Mouse (Mus musculus): ENCODE results near the gene Lrrc8c. TPM values are rescaled to one million over a fixed set of nuclear protein-coding genes. Genes with fewer than 3 reads are reported as not detected.

Lrrc8c gene
- total and polyA plus RNA-seq, 2 experiments from 2014 or later: 6.9 to 11.5 TPM

GRCm38 (mm10) chr5:105613002-105613401 is 93.8 kb downstream of the Lrrc8c start:
- DNase-seq: no peak
- no peaks in the 10 kb centered on the region for H3K9me3 ChIP-seq (ENCODE audit: low read length)
- H3K36me3 ChIP-seq (ENCODE audit: insufficient read depth): peaks cover 3% of the 10 kb centered on the region; the same call in 1 of the 2 replicates
- 55% methylated on average over 9 of the region's 9 CpGs for WGBS
- no peak overlapping the region for H3K4me2 ChIP-seq (ENCODE audit: low read depth)
- no peak for ATAC-seq
- no peak for TF ChIP-seq CTCF (IDR thresholded peaks at IDR 0.05; ENCODE audit: low read depth)
- no peaks in the 10 kb centered on the region for H3K4me1 ChIP-seq (ENCODE audit: insufficient read depth)
- no peak overlapping the region for H3K4me3 ChIP-seq (ENCODE audit: low read depth, low read length)
- H3K27me3 ChIP-seq (ENCODE audit: insufficient read depth, low read length): no peaks in the 10 kb centered on the region
- no peak overlapping the region for H3K9ac ChIP-seq
- no peak overlapping the region for H3K27ac ChIP-seq (ENCODE audit: low read depth, low read length)

GRCm38 (mm10) chr5:105614000-105614399 is 94.8 kb downstream of the Lrrc8c start:
- DNase-seq (no peak), ATAC-seq (no peak)
- Histone ChIP-seq H3K4me3 (ENCODE audit: low read depth, low read length) (no peak overlapping the region), H3K9ac (no peak overlapping the region), H3K4me2 (ENCODE audit: low read depth) (no peak overlapping the region), H3K4me1 (ENCODE audit: insufficient read depth) (no peaks in the 10 kb centered on the region), H3K36me3 (ENCODE audit: insufficient read depth) (no peaks in the 10 kb centered on the region), H3K27ac (ENCODE audit: low read depth, low read length) (no peak overlapping the region), H3K27me3 (ENCODE audit: insufficient read depth, low read length) (no peaks in the 10 kb centered on the region), H3K9me3 (ENCODE audit: low read length) (no peaks in the 10 kb centered on the region)
- no peak for TF ChIP-seq CTCF (IDR thresholded peaks at IDR 0.05; ENCODE audit: low read depth)
- 35% methylated on average over 5 of the region's 5 CpGs for WGBS

- H3K4me1 ChIP-seq (ENCODE audit: insufficient read depth): no peaks in the 10 kb centered on the region
- no peak overlapping the region for H3K27ac ChIP-seq (ENCODE audit: low read depth, low read length)
- no peaks in the 10 kb centered on the region for H3K9me3 ChIP-seq (ENCODE audit: low read length)
- DNase-seq (no peak), ATAC-seq (no peak)
- H3K9ac ChIP-seq: no peak overlapping the region
- no peak overlapping the region for H3K4me2 ChIP-seq (ENCODE audit: low read depth)
- H3K36me3 ChIP-seq (ENCODE audit: insufficient read depth): no peaks in the 10 kb centered on the region
- no peaks in the 10 kb centered on the region for H3K27me3 ChIP-seq (ENCODE audit: insufficient read depth, low read length)
- no peak overlapping the region for H3K4me3 ChIP-seq (ENCODE audit: low read depth, low read length)
- WGBS: 78% methylated on average over 9 of the region's 9 CpGs
- no peak for TF ChIP-seq CTCF (IDR thresholded peaks at IDR 0.05; ENCODE audit: low read depth)
Measured at GRCm38 (mm10) chr5:105614682-105615434, 95.7 kb downstream of the Lrrc8c start.

GRCm38 (mm10) chr5:105615871-105616454 is 96.8 kb downstream of the Lrrc8c start:
- Histone ChIP-seq H3K4me3 (ENCODE audit: low read depth, low read length) (no peak overlapping the region), H3K27me3 (ENCODE audit: insufficient read depth, low read length) (no peaks in the 10 kb centered on the region), H3K9ac (no peak overlapping the region), H3K27ac (ENCODE audit: low read depth, low read length) (no peak overlapping the region), H3K9me3 (ENCODE audit: low read length) (no peaks in the 10 kb centered on the region), H3K4me2 (ENCODE audit: low read depth) (no peak overlapping the region), H3K36me3 (ENCODE audit: insufficient read depth) (no peaks in the 10 kb centered on the region), H3K4me1 (ENCODE audit: insufficient read depth) (no peaks in the 10 kb centered on the region)
- DNase-seq (no peak), ATAC-seq (no peak)
- TF ChIP-seq CTCF (IDR thresholded peaks at IDR 0.05; ENCODE audit: low read depth): no peak
- 67% methylated on average over 7 of the region's 7 CpGs for WGBS

GRCm38 (mm10) chr5:105616538-105616937 is 97.3 kb downstream of the Lrrc8c start:
- no peak for TF ChIP-seq CTCF (IDR thresholded peaks at IDR 0.05; ENCODE audit: low read depth)
- Histone ChIP-seq H3K4me1 (ENCODE audit: insufficient read depth) (no peaks in the 10 kb centered on the region), H3K36me3 (ENCODE audit: insufficient read depth) (no peaks in the 10 kb centered on the region), H3K9me3 (ENCODE audit: low read length) (no peaks in the 10 kb centered on the region), H3K4me2 (ENCODE audit: low read depth) (no peak overlapping the region), H3K27ac (ENCODE audit: low read depth, low read length) (no peak overlapping the region), H3K4me3 (ENCODE audit: low read depth, low read length) (no peak overlapping the region), H3K9ac (no peak overlapping the region), H3K27me3 (ENCODE audit: insufficient read depth, low read length) (no peaks in the 10 kb centered on the region)
- WGBS: 76% methylated on average over 5 of the region's 5 CpGs
- ATAC-seq (no peak), DNase-seq (no peak)

- no peak for TF ChIP-seq CTCF (IDR thresholded peaks at IDR 0.05; ENCODE audit: low read depth)
- ATAC-seq (peak; percentile 20; the same call in 1 of the 2 replicates), DNase-seq (no peak)
- no peak overlapping the region for H3K4me2 ChIP-seq (ENCODE audit: low read depth)
- H3K4me1 ChIP-seq (ENCODE audit: insufficient read depth): no peaks in the 10 kb centered on the region
- no peaks in the 10 kb centered on the region for H3K9me3 ChIP-seq (ENCODE audit: low read length)
- no peak overlapping the region for H3K27ac ChIP-seq (ENCODE audit: low read depth, low read length)
- H3K27me3 ChIP-seq (ENCODE audit: insufficient read depth, low read length): no peaks in the 10 kb centered on the region
- no peak overlapping the region for H3K4me3 ChIP-seq (ENCODE audit: low read depth, low read length)
- no peaks in the 10 kb centered on the region for H3K36me3 ChIP-seq (ENCODE audit: insufficient read depth)
- no peak overlapping the region for H3K9ac ChIP-seq
Measured at GRCm38 (mm10) chr5:105618510-105618909, 99.3 kb downstream of the Lrrc8c start.

- H3K4me3 ChIP-seq (ENCODE audit: low read depth, low read length): no peak overlapping the region
- H3K9ac ChIP-seq: no peak overlapping the region
- 87% methylated on average over 2 of the region's 2 CpGs for WGBS
- DNase-seq (no peak), ATAC-seq (no peak)
- no peaks in the 10 kb centered on the region for H3K27me3 ChIP-seq (ENCODE audit: insufficient read depth, low read length)
- H3K9me3 ChIP-seq (ENCODE audit: low read length): no peaks in the 10 kb centered on the region
- H3K4me2 ChIP-seq (ENCODE audit: low read depth): no peak overlapping the region
- no peaks in the 10 kb centered on the region for H3K36me3 ChIP-seq (ENCODE audit: insufficient read depth)
- TF ChIP-seq CTCF (IDR thresholded peaks at IDR 0.05; ENCODE audit: low read depth): no peak
- no peaks in the 10 kb centered on the region for H3K4me1 ChIP-seq (ENCODE audit: insufficient read depth)
- no peak overlapping the region for H3K27ac ChIP-seq (ENCODE audit: low read depth, low read length)
Measured at GRCm38 (mm10) chr5:105619666-105620065, 100.5 kb downstream of the Lrrc8c start.
